Mouse (Mus musculus): Measurements from ENCODE around the gene Lasp1. TPM values are rescaled to one million over a fixed set of nuclear protein-coding genes. Genes with fewer than 3 reads are reported as not detected.

Lasp1 gene
- polyA plus RNA-seq, 1 experiment from 2014 or later = 123 TPM

GRCm38 (mm10) chr11:97816176-97816575 lies 17.4 kb downstream of the Lasp1 start:
- no peaks in the 10 kb centered on the region for H3K27me3 ChIP-seq (replicated peaks)
- H3K4me1 ChIP-seq (replicated peaks) = peaks cover 77% of the 10 kb centered on the region
- 0 out of 2 replicates have a peak overlapping the region, but pooled peaks have one; percentile 65 for H3K27ac ChIP-seq
- 77% methylated on average over 5 of the region's 5 CpGs for WGBS
- H3K9me3 ChIP-seq = no peaks in the 10 kb centered on the region
- no peak overlapping the region; the same call in 1 of the 2 replicates for H3K4me2 ChIP-seq (replicated peaks)
- H3K4me3 ChIP-seq (replicated peaks) = no peak overlapping the region
- H3K9ac ChIP-seq = no peak overlapping the region
- peaks cover 26% of the 10 kb centered on the region; the same call in 1 of the 2 replicates for H3K36me3 ChIP-seq
- ATAC-seq = no peak

- H3K4me1 ChIP-seq (replicated peaks) = peaks cover 75% of the 10 kb centered on the region
Observed at GRCm38 (mm10) chr11:97816916-97817315, 18.1 kb downstream of the Lasp1 start.

GRCm38 (mm10) chr11:97817379-97817778 lies 18.6 kb downstream of the Lasp1 start:
- no peak overlapping the region for H3K9ac ChIP-seq
- H3K36me3 ChIP-seq = peaks cover 29% of the 10 kb centered on the region; the same call in 1 of the 2 replicates
- H3K27ac ChIP-seq = peak overlapping the region; percentile 77
- no peak overlapping the region; the same call in 1 of the 2 replicates for H3K4me2 ChIP-seq (replicated peaks)
- H3K4me1 ChIP-seq (replicated peaks) = peaks cover 71% of the 10 kb centered on the region
- peak; percentile 64 for ATAC-seq
- H3K27me3 ChIP-seq (replicated peaks) = no peaks in the 10 kb centered on the region
- H3K9me3 ChIP-seq = no peaks in the 10 kb centered on the region
- 37% methylated on average over 5 of the region's 5 CpGs for WGBS
- no peak overlapping the region for H3K4me3 ChIP-seq (replicated peaks)

More at GRCm38 (mm10) chr11:97816916-97817315, 18.1 kb downstream of the Lasp1 start:
- no peak for ATAC-seq
- Histone ChIP-seq H3K27me3 (replicated peaks) (no peaks in the 10 kb centered on the region), H3K9me3 (no peaks in the 10 kb centered on the region), H3K36me3 (peaks cover 29% of the 10 kb centered on the region; the same call in 1 of the 2 replicates), H3K9ac (0 out of 2 replicates have a peak overlapping the region, but pooled peaks have one; percentile 0), H3K4me2 (replicated peaks) (0 out of 2 replicates have a peak overlapping the region, but pooled peaks have one; percentile 2), H3K4me3 (replicated peaks) (no peak overlapping the region), H3K27ac (peak overlapping the region; percentile 65)
- 43% methylated on average over 9 of the region's 9 CpGs for WGBS

DNA sequence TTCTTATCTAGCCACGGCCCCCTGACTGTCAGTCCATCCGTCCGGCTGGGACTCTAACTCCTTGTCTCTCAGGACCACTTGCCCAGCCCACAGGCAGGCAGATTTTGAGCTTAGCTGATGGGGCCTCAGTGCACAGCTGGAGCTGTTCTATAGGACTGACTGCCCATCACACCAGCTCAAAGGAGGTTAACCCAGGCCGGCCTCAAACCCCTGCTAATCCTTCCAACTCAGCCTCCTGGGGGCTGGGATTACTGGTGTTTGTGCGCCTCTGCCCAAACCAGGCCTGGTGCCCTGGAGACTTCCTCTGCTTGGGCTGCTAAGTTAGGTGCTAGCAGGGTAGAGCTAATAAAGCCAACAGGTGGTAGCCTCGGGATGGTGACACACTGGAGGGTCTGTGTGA lies 19.2 kb downstream of the Lasp1 start:
- no peak for ATAC-seq
- Histone ChIP-seq H3K4me1 (replicated peaks) (peaks cover 70% of the 10 kb centered on the region), H3K9me3 (no peaks in the 10 kb centered on the region), H3K4me2 (replicated peaks) (no peak overlapping the region), H3K9ac (no peak overlapping the region), H3K4me3 (replicated peaks) (no peak overlapping the region), H3K27me3 (replicated peaks) (no peaks in the 10 kb centered on the region), H3K27ac (peak overlapping the region; percentile 40; the same call in 1 of the 2 replicates), H3K36me3 (peaks cover 32% of the 10 kb centered on the region; the same call in 1 of the 2 replicates)
- 44% methylated on average over 6 of the region's 6 CpGs for WGBS

- Histone ChIP-seq H3K9me3 (no peaks in the 10 kb centered on the region), H3K9ac (no peak overlapping the region), H3K4me1 (replicated peaks) (peaks cover 67% of the 10 kb centered on the region), H3K4me2 (replicated peaks) (0 out of 2 replicates have a peak overlapping the region, but pooled peaks have one; percentile 11), H3K36me3 (peaks cover 31% of the 10 kb centered on the region; the same call in 1 of the 2 replicates), H3K4me3 (replicated peaks) (no peak overlapping the region), H3K27ac (peak overlapping the region; percentile 40; the same call in 1 of the 2 replicates), H3K27me3 (replicated peaks) (no peaks in the 10 kb centered on the region)
- 0 out of 2 replicates have a peak, but pooled peaks have one; percentile 9 for ATAC-seq
- WGBS = 8% methylated on average over 4 of the region's 4 CpGs
Observed at GRCm38 (mm10) chr11:97818571-97818970, 19.8 kb downstream of the Lasp1 start.

DNA sequence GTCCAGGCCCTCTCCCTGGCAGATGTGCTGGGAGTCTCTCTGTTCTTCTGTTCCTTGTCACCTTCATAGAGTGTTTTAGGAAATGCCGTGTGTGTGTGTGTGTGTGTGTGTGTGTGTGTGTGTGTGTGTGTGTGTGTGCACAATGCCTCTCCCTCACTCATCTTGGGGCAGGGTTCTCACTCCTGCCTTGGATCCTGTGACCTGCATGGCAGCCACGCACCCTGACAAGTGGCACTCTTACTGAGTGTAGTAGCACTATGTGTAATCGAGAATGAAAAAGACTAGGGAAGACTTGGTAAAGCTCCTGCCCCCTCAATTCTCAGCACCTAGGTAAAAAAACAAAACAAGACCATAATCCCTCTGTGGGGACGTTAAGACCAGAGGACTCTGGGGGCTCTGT lies 20.3 kb downstream of the Lasp1 start:
- 54% methylated on average over 4 of the region's 4 CpGs for WGBS
- H3K27me3 ChIP-seq (replicated peaks) = no peaks in the 10 kb centered on the region
- no peak overlapping the region for H3K27ac ChIP-seq
- no peak overlapping the region for H3K4me2 ChIP-seq (replicated peaks)
- H3K9me3 ChIP-seq = no peaks in the 10 kb centered on the region
- no peak overlapping the region for H3K9ac ChIP-seq
- no peak for ATAC-seq
- no peak overlapping the region for H3K4me3 ChIP-seq (replicated peaks)
- H3K4me1 ChIP-seq (replicated peaks) = peaks cover 61% of the 10 kb centered on the region
- peaks cover 26% of the 10 kb centered on the region; the same call in 1 of the 2 replicates for H3K36me3 ChIP-seq

DNA sequence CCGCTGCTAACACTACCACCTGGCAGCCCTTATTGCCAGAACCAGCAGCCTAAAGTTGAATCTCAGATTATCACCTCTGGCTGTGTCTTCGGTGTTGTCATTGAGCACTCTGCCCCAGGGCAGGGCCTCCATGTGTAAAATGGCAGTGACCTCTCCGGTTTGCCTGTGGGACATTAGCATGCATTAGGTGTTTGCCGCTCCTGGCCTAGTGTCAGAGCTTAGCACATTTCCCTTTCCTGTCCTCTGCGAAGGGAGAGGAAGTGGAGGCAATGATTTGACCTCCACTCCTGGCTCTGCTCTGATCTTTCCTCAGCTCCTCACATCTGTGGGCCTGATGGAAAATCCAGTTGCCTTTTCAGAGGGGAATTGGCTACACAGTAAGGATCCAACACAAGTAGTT lies 21.1 kb downstream of the Lasp1 start:
- H3K9ac ChIP-seq = no peak overlapping the region
- no peaks in the 10 kb centered on the region for H3K9me3 ChIP-seq
- H3K4me2 ChIP-seq (replicated peaks) = no peak overlapping the region
- WGBS = 68% methylated on average over 5 of the region's 5 CpGs
- H3K36me3 ChIP-seq = peaks cover 30% of the 10 kb centered on the region
- H3K4me1 ChIP-seq (replicated peaks) = peaks cover 62% of the 10 kb centered on the region
- ATAC-seq = no peak
- no peaks in the 10 kb centered on the region for H3K27me3 ChIP-seq (replicated peaks)
- no peak overlapping the region for H3K4me3 ChIP-seq (replicated peaks)
- 0 out of 2 replicates have a peak overlapping the region, but pooled peaks have one; percentile 0 for H3K27ac ChIP-seq

- no peak overlapping the region for H3K4me2 ChIP-seq (replicated peaks)
- H3K27me3 ChIP-seq (replicated peaks) = no peaks in the 10 kb centered on the region
- peak; percentile 48 for ATAC-seq
- no peaks in the 10 kb centered on the region for H3K9me3 ChIP-seq
- H3K27ac ChIP-seq = 0 out of 2 replicates have a peak overlapping the region, but pooled peaks have one; percentile 27
- no peak overlapping the region for H3K9ac ChIP-seq
- H3K4me1 ChIP-seq (replicated peaks) = peaks cover 62% of the 10 kb centered on the region
- WGBS = 38% methylated on average over 4 of the region's 4 CpGs
- peaks cover 29% of the 10 kb centered on the region for H3K36me3 ChIP-seq
- H3K4me3 ChIP-seq (replicated peaks) = no peak overlapping the region
Observed at GRCm38 (mm10) chr11:97820840-97821239, 22.0 kb downstream of the Lasp1 start.

DNA sequence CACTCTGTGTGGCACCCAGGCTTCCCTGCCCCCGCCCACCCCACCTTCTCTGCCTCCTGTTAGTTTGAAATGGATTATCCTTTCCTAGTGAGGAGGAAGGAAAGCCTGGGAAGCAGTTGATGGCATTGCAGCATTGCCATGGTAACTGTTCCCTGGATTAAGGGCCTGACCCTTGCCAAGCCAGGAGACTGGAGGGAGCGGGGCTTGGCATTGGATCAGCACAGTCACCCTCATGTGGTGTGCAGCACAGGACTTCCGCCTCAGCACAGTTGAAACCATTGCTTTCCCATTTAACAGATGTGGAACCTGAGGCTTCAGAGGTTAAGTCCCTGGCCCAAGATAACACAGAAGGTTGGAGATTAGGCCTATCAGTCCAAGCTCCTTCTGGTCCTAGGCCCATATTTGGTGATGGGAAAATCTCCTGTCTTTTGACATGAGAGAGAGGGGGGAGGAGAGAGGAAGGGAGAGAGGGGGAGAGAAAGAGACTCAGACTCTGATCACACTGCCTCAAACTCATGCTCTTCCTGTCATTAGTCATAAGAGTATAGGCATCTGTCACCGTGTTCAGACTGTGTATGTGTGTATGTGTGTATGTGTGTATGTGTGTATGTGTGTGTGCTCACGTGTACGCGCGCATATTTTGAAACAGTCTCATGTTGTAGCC lies 22.7 kb downstream of the Lasp1 start:
- ATAC-seq = no peak
- Histone ChIP-seq H3K9me3 (no peaks in the 10 kb centered on the region), H3K36me3 (peaks cover 29% of the 10 kb centered on the region), H3K4me2 (replicated peaks) (no peak overlapping the region), H3K27ac (0 out of 2 replicates have a peak overlapping the region, but pooled peaks have one; percentile 27), H3K4me3 (replicated peaks) (no peak overlapping the region), H3K4me1 (replicated peaks) (peaks cover 58% of the 10 kb centered on the region), H3K9ac (no peak overlapping the region), H3K27me3 (replicated peaks) (no peaks in the 10 kb centered on the region)
- 89% methylated on average over 8 of the region's 8 CpGs for WGBS

GRCm38 (mm10) chr11:97822840-97823603 lies 24.2 kb downstream of the Lasp1 start:
- Histone ChIP-seq H3K27ac (no peak overlapping the region), H3K4me1 (replicated peaks) (peaks cover 45% of the 10 kb centered on the region), H3K27me3 (replicated peaks) (no peaks in the 10 kb centered on the region), H3K9me3 (no peaks in the 10 kb centered on the region), H3K4me2 (replicated peaks) (no peak overlapping the region), H3K9ac (no peak overlapping the region), H3K4me3 (replicated peaks) (no peak overlapping the region), H3K36me3 (peaks cover 41% of the 10 kb centered on the region)
- whole genome bisulfite sequencing = 80% methylated on average over 20 of the region's 20 CpGs
- no peak for ATAC-seq

GRCm38 (mm10) chr11:97824168-97824567 lies 25.4 kb downstream of the Lasp1 start:
- Histone ChIP-seq H3K36me3 (peaks cover 41% of the 10 kb centered on the region), H3K27me3 (replicated peaks) (no peaks in the 10 kb centered on the region), H3K9ac (no peak overlapping the region), H3K27ac (no peak overlapping the region), H3K9me3 (no peaks in the 10 kb centered on the region), H3K4me1 (replicated peaks) (peaks cover 36% of the 10 kb centered on the region), H3K4me3 (replicated peaks) (no peak overlapping the region), H3K4me2 (replicated peaks) (no peak overlapping the region)
- ATAC-seq = no peak
- WGBS = 96% methylated on average over 11 of the region's 11 CpGs

GRCm38 (mm10) chr11:97824895-97825294 lies 26.1 kb downstream of the Lasp1 start:
- Histone ChIP-seq H3K4me2 (replicated peaks) (no peak overlapping the region), H3K9ac (peak overlapping the region; percentile 13; the same call in 1 of the 2 replicates), H3K4me1 (replicated peaks) (peaks cover 34% of the 10 kb centered on the region), H3K27me3 (replicated peaks) (no peaks in the 10 kb centered on the region), H3K36me3 (peaks cover 41% of the 10 kb centered on the region), H3K27ac (no peak overlapping the region), H3K9me3 (no peaks in the 10 kb centered on the region), H3K4me3 (replicated peaks) (no peak overlapping the region)
- 74% methylated on average over 6 of the region's 6 CpGs for WGBS
- no peak for ATAC-seq

All from intestine, embryonic 15.5 days (tissue).